Mouse (Mus musculus) forebrain, postnatal 0 days (tissue): ENCODE results near the gene Tanc1. TPM values are rescaled to one million over a fixed set of nuclear protein-coding genes. Genes with fewer than 3 reads are reported as not detected.

ENCODE experiments used
- ATAC-seq: fragments of 200-750 bp; cut with Nextera tagmentation; 2 replicates; pipeline ENCODE4 v1.8.0; 2017; ENCODE audit warnings: mild to moderate bottlenecking, moderate library complexity
- DNase-seq: peaks from one replicate; pipeline ENCODE4 v3.0.0-alpha.2; 2015
- H3K27ac ChIP-seq: fragments of 300-500 bp; sonication (generic); 2 replicates; pipeline ENCODE4 v1.5.1; 2014; ENCODE audit warnings: low read depth, mild to moderate bottlenecking, antibody characterized with exemption, low read length, moderate library complexity, mixed read lengths
- H3K27me3 ChIP-seq: fragments of 300-500 bp; sonication (generic); 2 replicates; pipeline ENCODE4 v1.6.1; 2014; ENCODE audit warnings: mild to moderate bottlenecking, low read length, mixed read lengths; ENCODE audit not compliant: insufficient read depth
- H3K36me3 ChIP-seq: fragments of 300-500 bp; sonication (generic); 2 replicates; pipeline ENCODE4 v1.6.1; 2014; ENCODE audit warnings: mild to moderate bottlenecking, moderate library complexity; ENCODE audit not compliant: insufficient read depth
- H3K4me1 ChIP-seq: fragments of 300-500 bp; sonication (generic); 2 replicates; pipeline ENCODE4 v1.6.1; 2014; ENCODE audit warnings: antibody characterized with exemption; ENCODE audit not compliant: insufficient read depth
- H3K4me2 ChIP-seq: fragments of 300-500 bp; sonication (generic); 2 replicates; pipeline ENCODE4 v1.6.1; 2014; ENCODE audit warnings: low read depth, mild to moderate bottlenecking, moderate library complexity
- H3K4me3 ChIP-seq: fragments of 300-500 bp; sonication (generic); 2 replicates; pipeline ENCODE4 v1.5.1; 2014; ENCODE audit warnings: low read depth, low read length, mixed read lengths
- H3K9ac ChIP-seq: fragments of 300-500 bp; sonication (generic); 2 replicates; pipeline ENCODE4 v1.6.1; 2014; ENCODE audit warnings: mild to moderate bottlenecking
- H3K9me3 ChIP-seq: fragments of 300-500 bp; sonication (generic); 2 replicates; pipeline ENCODE4 v1.6.1; 2016; ENCODE audit warnings: low read length
- CTCF ChIP-seq: sonication (generic); IDR thresholded peaks from 2 replicates; pipeline ENCODE4 v1.5.1; 2016; ENCODE audit warnings: antibody characterized with exemption, control low read depth, low read depth
- WGBS: fragments of 180-500 bp; shearing (Covaris S2); extraction: QIAGEN DNeasy Blood & Tissue Kit; methylation state at CpG from one replicate; pipeline ENCODE4 v1.1.7; 2014; 5-methylcytosine and 5-hydroxymethylcytosine counted together
- polyA plus RNA-seq: library from polyadenylated mRNA; unstranded; fragments of >200 nt; fragmentation: Nextera tagmentation; extraction: Ambion mirVana; gene quantifications from 2 replicates; pipeline ENCODE4 v1.2.1, GENCODE M21; 2015
- total RNA-seq: library from RNA; depleted of rRNA; stranded (reverse); fragments of >200 nt; gene quantifications from 2 replicates; pipeline ENCODE4 v1.2.3, GENCODE M21; 2014

The Tanc1 gene
- total and polyA plus RNA-seq, 2 experiments from 2014 or later: 2.9 to 5.0 TPM

DNA sequence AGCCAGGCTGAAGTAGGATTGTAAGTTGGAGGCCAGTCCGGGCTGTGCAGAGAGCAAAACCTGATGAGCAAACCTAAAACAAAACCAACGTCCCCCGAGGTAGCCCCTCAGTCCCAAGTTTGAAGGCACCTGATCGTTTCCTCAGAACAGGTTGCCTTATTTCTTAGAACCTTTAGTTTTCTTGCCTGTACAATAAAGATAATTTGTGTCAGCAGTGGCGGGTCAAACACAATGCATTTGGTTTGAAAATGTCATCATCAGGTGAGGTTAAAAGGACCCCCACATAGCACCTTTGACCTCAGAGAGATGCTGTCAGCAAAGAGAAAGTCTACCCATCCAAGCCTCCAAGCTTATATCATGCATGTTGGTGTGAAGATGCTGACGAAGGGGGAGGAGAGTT, 98.9 kb downstream of the Tanc1 start:
- no peak for TF ChIP-seq CTCF
- H3K36me3 ChIP-seq: no peaks in the 10 kb centered on the region
- H3K9ac ChIP-seq: no peak overlapping the region
- H3K4me2 ChIP-seq: no peak overlapping the region
- no peak overlapping the region for H3K27ac ChIP-seq
- H3K4me3 ChIP-seq: no peak overlapping the region
- no peaks in the 10 kb centered on the region for H3K9me3 ChIP-seq
- WGBS: 91% methylated on average over 6 of the region's 6 CpGs
- no peaks in the 10 kb centered on the region for H3K4me1 ChIP-seq
- DNase-seq (no peak), ATAC-seq (no peak)
- H3K27me3 ChIP-seq: no peaks in the 10 kb centered on the region

DNA sequence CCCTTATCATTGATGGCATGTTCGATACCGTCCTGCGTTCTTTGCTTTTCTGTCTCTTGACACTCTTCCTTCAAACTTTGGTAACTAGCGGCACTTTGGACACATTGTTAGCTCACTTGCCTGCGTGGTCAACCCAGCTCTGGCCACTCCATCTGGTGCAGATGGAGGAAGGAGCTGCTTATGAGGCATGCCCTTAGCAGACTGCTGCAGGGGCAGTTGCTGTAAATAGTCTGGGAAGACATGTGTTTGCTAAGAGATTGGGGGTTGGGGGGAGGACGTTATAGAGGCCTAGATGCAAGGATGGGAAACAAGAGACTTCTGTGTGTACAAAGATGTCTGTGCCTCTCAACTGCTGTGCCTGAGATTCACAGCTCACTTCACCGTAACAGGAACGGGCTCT, 100.2 kb downstream of the Tanc1 start:
- Histone ChIP-seq H3K4me3 (no peak overlapping the region), H3K9ac (no peak overlapping the region), H3K9me3 (no peaks in the 10 kb centered on the region), H3K4me1 (no peaks in the 10 kb centered on the region), H3K36me3 (no peaks in the 10 kb centered on the region), H3K27ac (no peak overlapping the region), H3K27me3 (no peaks in the 10 kb centered on the region), H3K4me2 (no peak overlapping the region)
- DNase-seq (no peak), ATAC-seq (no peak)
- TF ChIP-seq CTCF: no peak
- WGBS: 82% methylated on average over 8 of the region's 8 CpGs

DNA sequence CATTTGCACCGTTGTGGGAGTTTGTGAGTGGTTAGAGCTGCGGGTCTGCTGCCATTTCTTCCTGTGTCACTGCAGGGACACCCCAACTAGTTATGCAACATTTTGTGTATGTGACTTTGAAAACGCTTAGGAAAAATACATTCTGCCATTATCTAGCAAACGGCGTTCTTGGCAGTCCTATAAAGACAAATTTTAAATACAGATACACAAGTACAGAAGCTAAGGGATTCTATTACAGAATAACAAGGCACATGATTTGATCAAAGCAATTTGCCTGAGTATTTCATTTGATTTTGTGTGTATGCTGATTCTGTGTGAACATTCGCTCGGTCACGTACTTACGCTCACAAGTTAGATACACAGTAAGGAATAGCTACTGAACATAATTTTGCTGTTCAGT, 100.6 kb downstream of the Tanc1 start:
- Histone ChIP-seq H3K36me3 (no peaks in the 10 kb centered on the region), H3K27me3 (no peaks in the 10 kb centered on the region), H3K9ac (no peak overlapping the region), H3K4me2 (no peak overlapping the region), H3K9me3 (no peaks in the 10 kb centered on the region), H3K27ac (peak overlapping the region; percentile 54; the same call in 1 of the 2 replicates), H3K4me3 (no peak overlapping the region), H3K4me1 (no peaks in the 10 kb centered on the region)
- WGBS: 75% methylated on average over 9 of the region's 9 CpGs
- peak; percentile 2; the same call in 1 of the 2 replicates for ATAC-seq
- no peak for TF ChIP-seq CTCF
- no peak for DNase-seq

DNA sequence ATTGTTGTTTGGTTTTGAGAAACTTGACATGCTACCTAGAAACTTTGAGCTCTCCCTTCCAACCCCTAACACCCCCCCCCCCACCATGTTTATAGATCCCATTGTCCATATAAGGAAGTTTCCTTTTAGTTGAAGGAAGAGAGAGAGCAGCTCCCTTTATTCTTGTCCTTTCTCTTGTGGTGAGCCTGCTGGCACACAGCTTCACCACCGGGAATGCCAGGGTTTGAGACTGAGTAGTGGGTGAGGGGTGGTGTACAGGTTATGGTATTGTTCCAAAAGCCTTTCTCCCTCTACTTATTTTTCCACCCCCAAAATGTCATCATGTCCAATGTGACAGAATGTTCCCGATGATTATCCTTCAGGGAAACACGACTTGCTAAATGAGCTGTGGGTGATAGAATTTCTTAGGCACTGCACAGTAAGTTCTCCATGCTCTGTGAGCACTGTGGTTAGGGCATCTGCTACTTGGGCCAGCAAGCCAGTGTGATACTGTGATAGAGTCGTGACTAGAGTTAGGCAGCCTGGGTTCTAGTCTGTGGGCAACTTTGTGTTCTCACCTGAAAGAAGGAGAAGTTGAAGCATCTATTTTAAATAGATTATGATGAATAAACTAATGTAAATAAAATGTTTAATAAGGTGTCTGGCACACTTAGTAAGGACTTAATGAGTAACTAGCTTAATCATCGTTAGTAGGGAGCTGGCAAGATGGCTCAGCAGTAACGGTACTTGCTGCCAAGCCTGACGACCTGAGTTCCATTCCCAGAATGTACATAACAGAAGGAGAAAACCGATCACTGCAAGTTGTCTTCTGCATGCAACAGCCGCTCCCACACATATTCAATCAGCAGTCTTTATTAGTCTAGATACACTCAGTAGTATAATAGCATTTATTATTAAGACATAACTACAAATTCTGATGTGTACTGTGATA, 102.0 kb downstream of the Tanc1 start:
- H3K36me3 ChIP-seq: no peaks in the 10 kb centered on the region
- no peaks in the 10 kb centered on the region for H3K9me3 ChIP-seq
- H3K4me1 ChIP-seq: no peaks in the 10 kb centered on the region
- WGBS: 55% methylated on average over 9 of the region's 9 CpGs
- no peak for ATAC-seq
- H3K4me2 ChIP-seq: no peak overlapping the region
- TF ChIP-seq CTCF: no peak
- H3K9ac ChIP-seq: no peak overlapping the region
- H3K27me3 ChIP-seq: no peaks in the 10 kb centered on the region
- no peak for DNase-seq
- no peak overlapping the region for H3K27ac ChIP-seq
- H3K4me3 ChIP-seq: no peak overlapping the region

DNA sequence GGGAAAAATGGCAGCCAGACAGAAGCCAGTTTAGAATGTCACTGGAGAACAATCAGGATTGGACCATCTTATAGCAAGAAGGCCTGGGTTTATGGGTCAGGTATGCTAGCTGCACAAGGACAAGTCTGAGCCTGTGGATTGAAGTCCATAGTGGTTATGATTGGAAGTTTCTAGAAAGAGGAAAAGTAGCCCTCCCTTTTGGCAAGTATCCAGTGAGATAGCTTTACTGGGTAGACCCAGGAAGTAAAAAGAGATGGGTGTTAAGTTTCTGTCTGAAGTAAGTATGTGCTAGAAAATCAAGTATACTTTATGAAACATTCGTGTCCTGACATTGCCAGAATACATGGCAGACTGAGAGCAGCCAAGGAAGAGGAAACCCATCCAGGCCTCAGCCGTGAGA, 103.2 kb downstream of the Tanc1 start:
- Histone ChIP-seq H3K4me1 (no peaks in the 10 kb centered on the region), H3K4me2 (no peak overlapping the region), H3K4me3 (no peak overlapping the region), H3K9ac (no peak overlapping the region), H3K9me3 (no peaks in the 10 kb centered on the region), H3K27ac (no peak overlapping the region), H3K27me3 (no peaks in the 10 kb centered on the region), H3K36me3 (no peaks in the 10 kb centered on the region)
- 81% methylated on average over 2 of the region's 2 CpGs for WGBS
- no peak for TF ChIP-seq CTCF
- ATAC-seq: no peak
- DNase-seq: no peak

DNA sequence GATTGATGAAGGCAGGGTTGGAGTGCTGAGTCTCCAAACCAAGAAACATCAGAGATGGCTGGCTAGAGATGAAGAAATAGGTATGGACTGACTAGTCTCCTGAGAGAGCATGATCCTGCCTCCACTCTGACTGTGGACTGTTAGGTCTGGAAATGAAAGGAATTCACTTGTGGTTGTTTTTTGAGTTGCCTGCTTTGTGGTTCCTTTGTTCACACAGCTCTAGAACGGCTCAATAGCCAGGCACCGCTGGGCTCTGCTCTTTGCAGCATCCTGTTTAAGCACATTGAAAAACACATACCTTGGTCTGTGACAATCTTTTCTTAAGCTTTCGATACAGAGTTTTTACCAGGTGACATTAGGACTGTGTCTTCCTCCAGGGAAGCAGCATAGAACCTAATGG, 104.6 kb downstream of the Tanc1 start:
- ATAC-seq: no peak
- Histone ChIP-seq H3K9ac (no peak overlapping the region), H3K4me2 (no peak overlapping the region), H3K4me3 (no peak overlapping the region), H3K9me3 (no peaks in the 10 kb centered on the region), H3K4me1 (no peaks in the 10 kb centered on the region; the same call in 1 of the 2 replicates), H3K27me3 (no peaks in the 10 kb centered on the region), H3K27ac (no peak overlapping the region), H3K36me3 (no peaks in the 10 kb centered on the region)
- 51% methylated on average over 3 of the region's 3 CpGs for WGBS
- TF ChIP-seq CTCF: no peak
- DNase-seq: no peak

DNA sequence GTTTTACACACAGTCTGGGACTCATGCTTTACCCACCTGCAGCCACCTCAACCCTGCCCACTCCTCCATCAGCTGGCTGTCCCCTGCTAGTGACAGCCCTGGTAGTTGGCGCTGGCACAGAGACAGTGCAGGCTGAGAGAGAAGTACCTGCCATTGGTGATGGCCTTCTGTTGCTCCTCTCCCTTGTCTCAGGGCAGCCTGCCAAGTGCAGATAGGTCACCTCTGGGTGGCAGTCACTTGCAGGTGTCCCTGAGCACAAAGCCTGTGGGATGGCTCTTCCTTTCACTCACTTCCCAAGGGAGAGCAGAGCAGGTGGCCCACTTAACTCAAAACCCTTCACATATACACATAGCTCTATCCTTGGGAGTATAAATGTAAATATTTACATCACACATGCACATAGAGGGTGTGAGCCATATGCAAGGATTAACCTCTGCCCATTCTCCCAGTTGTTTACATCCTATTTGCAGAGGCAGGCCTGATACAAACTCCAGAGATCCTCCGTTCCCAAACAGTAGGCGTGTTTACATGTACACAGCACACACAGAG, 106.0 kb downstream of the Tanc1 start:
- 81% methylated on average over 3 of the region's 3 CpGs for WGBS
- DNase-seq (no peak), ATAC-seq (no peak)
- Histone ChIP-seq H3K9me3 (no peaks in the 10 kb centered on the region), H3K27me3 (no peaks in the 10 kb centered on the region), H3K27ac (no peak overlapping the region), H3K4me3 (no peak overlapping the region), H3K4me2 (no peak overlapping the region), H3K4me1 (no peaks in the 10 kb centered on the region; the same call in 1 of the 2 replicates), H3K9ac (no peak overlapping the region), H3K36me3 (no peaks in the 10 kb centered on the region)
- TF ChIP-seq CTCF: no peak
